Mouse (Mus musculus): ENCODE data around the gene Stub1. TPM values are rescaled to one million over a fixed set of nuclear protein-coding genes. Genes with fewer than 3 reads are reported as not detected.

Stub1 gene
- total and polyA plus RNA-seq, 3 experiments = 74.0 to 99.7 TPM; not detected in 1

GRCm38 (mm10) chr17:25832436-25833290, 541 bp downstream of the Stub1 start (continued):
- TF ChIP-seq SMC3 (IDR thresholded peaks at IDR 0.05; ENCODE audit: low read depth, low read length) (no peak), RCOR1 (IDR thresholded peaks at IDR 0.05; ENCODE audit: low read depth, low read length) (no peak), NRF1 (IDR thresholded peaks at IDR 0.05; ENCODE audit: insufficient read depth, low read depth, low read length, poor library complexity, severe bottlenecking) (peak; percentile 39; the same call in 1 of the 2 replicates), RAD21 (IDR thresholded peaks at IDR 0.05; ENCODE audit: low read depth, low read length) (no peak), MAFK (IDR thresholded peaks at IDR 0.05; ENCODE audit: borderline replicate concordance, low read depth, low read length) (no peak), MAZ (IDR thresholded peaks at IDR 0.05; ENCODE audit: low read depth, low read length) (peak; percentile 25; the same call in 1 of the 2 replicates), KAT2A (conservative IDR thresholded peaks at IDR 0.05; ENCODE audit: low read depth, low read length) (no peak; the same call in 1 of the 2 replicates), E2F4 (IDR thresholded peaks at IDR 0.05; ENCODE audit: borderline replicate concordance, low read depth, low read length) (no peak), ETS1 (IDR thresholded peaks at IDR 0.05; ENCODE audit: low read depth, low read length) (peak; percentile 41; the same call in 1 of the 2 replicates), USF1 (IDR thresholded peaks at IDR 0.05; ENCODE audit: low read depth, low read length) (peak; percentile 97), MYC (IDR thresholded peaks at IDR 0.05; ENCODE audit: low read depth, low read length) (peak; percentile 42; the same call in 1 of the 2 replicates), ZNF384 (IDR thresholded peaks at IDR 0.05; ENCODE audit: low read depth, low read length) (no peak), TCF12 (IDR thresholded peaks at IDR 0.05; ENCODE audit: low read depth, low read length) (peak; percentile 55), MYB (IDR thresholded peaks at IDR 0.05; ENCODE audit: low read depth, low read length) (no peak), ELF1 (IDR thresholded peaks at IDR 0.05; ENCODE audit: low read depth, low read length) (peak; percentile 89), MXI1 (IDR thresholded peaks at IDR 0.05; ENCODE audit: low read depth, low read length) (peak; percentile 89), USF2 (IDR thresholded peaks at IDR 0.05; ENCODE audit: borderline replicate concordance in 1 of 2, insufficient read depth in 1 of 2, low read depth in 1 of 2, low read length in 2 of 2) (peak in 1 of 2 experiments; percentile 83; a peak in 2 of 4 replicates), MAX (IDR thresholded peaks at IDR 0.05; ENCODE audit: low read length) (peak; percentile 87)

GRCm38 (mm10) chr17:25831451-25832281, 1.5 kb downstream of the Stub1 start:
- H3K27me3 ChIP-seq (ENCODE audit: control insufficient read depth in 1 of 2, insufficient read depth in 2 of 2, low read length in 2 of 2) = no peaks in the 10 kb centered on the region
- peaks cover 2 to 37% of the 10 kb centered on the region in 2 experiments; a peak in 3 of 4 replicates for H3K4me1 ChIP-seq (ENCODE audit: control insufficient read depth in 1 of 2, insufficient read depth in 2 of 2, low read length in 2 of 2)
- TF ChIP-seq POLR2AphosphoS5 (IDR thresholded peaks at IDR 0.05; ENCODE audit: borderline replicate concordance, low read depth, low read length) = peak; percentile 59; the same call in 1 of the 2 replicates
- TF ChIP-seq ZMIZ1 (IDR thresholded peaks at IDR 0.05; ENCODE audit: low read depth, low read length) = 0 out of 2 replicates have a peak, but pooled peaks have one; percentile 41
- no peak for TF ChIP-seq CHD1 (IDR thresholded peaks at IDR 0.05; ENCODE audit: low read depth, low read length)
- TF ChIP-seq MYB (IDR thresholded peaks at IDR 0.05; ENCODE audit: low read depth, low read length) = 0 out of 2 replicates have a peak, but pooled peaks have one; percentile 14
- no peak for TF ChIP-seq ZC3H11A (IDR thresholded peaks at IDR 0.05; ENCODE audit: low read depth, low read length)
- no peak for TF ChIP-seq CTCF (IDR thresholded peaks at IDR 0.05 in 2 of 3, conservative IDR thresholded peaks at IDR 0.05 in 1 of 3; ENCODE audit: control insufficient read depth in 1 of 3, insufficient read depth in 1 of 3, low read depth in 2 of 3, low read length in 3 of 3, poor library complexity in 1 of 3, severe bottlenecking in 1 of 3)
- no peak for TF ChIP-seq BHLHE40 (IDR thresholded peaks at IDR 0.05; ENCODE audit: borderline replicate concordance, low read depth, low read length)
- peak; percentile 55; the same call in 1 of the 2 replicates for TF ChIP-seq POLR2AphosphoS2 (IDR thresholded peaks at IDR 0.05; ENCODE audit: low read length)
- TF ChIP-seq MAZ (IDR thresholded peaks at IDR 0.05; ENCODE audit: low read depth, low read length) = no peak
- no peak for TF ChIP-seq USF2 (IDR thresholded peaks at IDR 0.05; ENCODE audit: borderline replicate concordance in 1 of 2, insufficient read depth in 1 of 2, low read depth in 1 of 2, low read length in 2 of 2)
- peaks cover 0 to 13% of the 10 kb centered on the region in 2 experiments; a peak in 2 of 4 replicates for H3K36me3 ChIP-seq (ENCODE audit: control insufficient read depth in 1 of 2, insufficient read depth in 2 of 2, low read length in 2 of 2)
- H3K4me3 ChIP-seq (ENCODE audit: control insufficient read depth in 1 of 2, insufficient read depth in 1 of 2, low read depth in 2 of 2, low read length in 2 of 2) = peak overlapping the region; percentile 80
- peak; percentile 56 for DNase-seq (ENCODE audit: low read depth, low spot score)
- peak overlapping the region; percentile 94 for H3K9ac ChIP-seq (ENCODE audit: control insufficient read depth, low read depth, low read length, poor library complexity, severe bottlenecking)
- peak overlapping the region; percentile 82 for H3K27ac ChIP-seq (ENCODE audit: control insufficient read depth, low read depth, low read length)
- no peaks in the 10 kb centered on the region for H3K9me3 ChIP-seq (replicated peaks; ENCODE audit: insufficient read depth, low read length)
- H3K79me2 ChIP-seq (ENCODE audit: control insufficient read depth, insufficient read depth, low read length, poor library complexity) = peaks cover 54% of the 10 kb centered on the region
